Mouse (Mus musculus): Measurements from ENCODE around the gene Slc22a23. TPM values are rescaled to one million over a fixed set of nuclear protein-coding genes. Genes with fewer than 3 reads are reported as not detected.

Gene Slc22a23
- polyA plus RNA-seq, 1 experiment, result not detected

DNA sequence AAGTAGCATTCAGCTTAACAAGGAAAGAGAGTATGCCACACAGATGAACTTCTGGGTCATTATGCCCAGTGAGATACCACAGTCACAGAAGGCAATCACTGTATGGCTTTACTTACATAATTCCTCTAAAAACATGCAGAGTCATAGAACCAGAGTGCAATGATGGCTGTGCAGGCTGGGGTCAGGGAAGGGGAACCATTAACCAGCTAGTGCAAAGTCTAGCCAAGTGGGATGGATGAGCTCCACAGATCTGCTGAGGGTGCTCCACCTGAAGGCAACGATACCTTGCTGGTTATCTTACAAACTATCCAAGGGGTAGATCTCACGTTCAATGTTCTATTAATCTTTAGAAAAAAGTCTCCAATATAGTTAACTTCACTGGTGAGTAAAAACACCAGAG lies 88.3 kb downstream of the Slc22a23 start:
- 99% methylated on average over 2 of the region's 2 CpGs for WGBS

DNA sequence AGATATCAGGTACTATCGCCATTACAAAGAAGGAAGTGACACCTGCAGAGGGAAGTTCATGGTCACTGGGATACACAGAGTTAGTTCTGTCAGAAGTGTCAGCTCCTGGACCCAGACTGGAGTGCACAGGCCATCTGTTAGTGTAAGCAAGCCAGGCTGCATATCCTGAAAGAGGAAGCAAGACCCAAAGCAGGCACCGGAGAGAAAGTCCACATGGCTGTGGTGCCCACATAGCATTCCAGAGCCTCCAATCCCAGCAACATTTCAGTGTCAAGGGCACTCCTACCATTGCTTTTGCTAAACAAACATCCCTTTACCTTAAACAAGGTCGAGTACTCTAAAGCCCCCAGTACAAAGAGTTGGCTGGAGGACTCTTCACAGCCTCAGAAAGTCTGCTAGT lies 89.7 kb downstream of the Slc22a23 start:
- no peak for TF ChIP-seq CTCF (IDR thresholded peaks at IDR 0.05; ENCODE audit: insufficient read depth, low read depth, low read length)
- TF ChIP-seq POLR2A (IDR thresholded peaks at IDR 0.05; ENCODE audit: insufficient read depth, low read depth, low read length), result no peak

More for the DNA sequence above, 88.3 kb downstream of the Slc22a23 start:
- Histone ChIP-seq H3K4me3 (ENCODE audit: insufficient read depth, low read depth, low read length) (no peak overlapping the region), H3K27ac (ENCODE audit: insufficient read depth, low read depth, low read length) (no peak overlapping the region), H3K4me1 (ENCODE audit: control insufficient read depth, insufficient read depth, low read length) (peaks cover 5% of the 10 kb centered on the region; the same call in 1 of the 2 replicates)
- TF ChIP-seq CTCF (IDR thresholded peaks at IDR 0.05; ENCODE audit: insufficient read depth, low read depth, low read length) (no peak), POLR2A (IDR thresholded peaks at IDR 0.05; ENCODE audit: insufficient read depth, low read depth, low read length) (no peak)

DNA sequence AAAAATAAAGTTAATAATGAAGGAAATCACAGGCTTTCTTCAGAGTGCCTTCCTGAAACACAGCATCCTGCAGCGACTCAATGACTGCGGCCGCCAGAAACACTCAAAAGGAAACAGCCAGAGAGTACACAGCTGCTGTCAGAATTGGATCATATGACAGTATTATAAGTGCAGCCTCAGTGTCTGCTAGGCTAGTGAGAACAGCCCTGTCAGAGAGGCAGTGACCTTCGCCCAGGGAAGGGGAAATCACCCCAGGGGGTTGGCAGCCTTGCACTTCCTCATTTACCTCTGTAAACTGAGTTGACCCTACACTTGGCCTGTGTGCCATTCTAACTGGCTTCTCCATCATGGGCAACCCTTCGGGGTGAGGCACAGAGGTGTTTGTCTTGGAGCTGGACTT lies 90.3 kb downstream of the Slc22a23 start:
- Histone ChIP-seq H3K27ac (ENCODE audit: insufficient read depth, low read depth, low read length) (0 out of 2 replicates have a peak overlapping the region, but pooled peaks have one; percentile 22), H3K4me1 (ENCODE audit: control insufficient read depth, insufficient read depth, low read length) (peaks cover 5% of the 10 kb centered on the region; the same call in 1 of the 2 replicates), H3K4me3 (ENCODE audit: insufficient read depth, low read depth, low read length) (no peak overlapping the region)
- 68% methylated on average over 5 of the region's 5 CpGs for WGBS
- TF ChIP-seq CTCF (IDR thresholded peaks at IDR 0.05; ENCODE audit: insufficient read depth, low read depth, low read length) (no peak), POLR2A (IDR thresholded peaks at IDR 0.05; ENCODE audit: insufficient read depth, low read depth, low read length) (no peak)

More for the DNA sequence above, 89.7 kb downstream of the Slc22a23 start:
- WGBS, result 82% methylated on average over 3 of the region's 3 CpGs
- H3K4me3 ChIP-seq (ENCODE audit: insufficient read depth, low read depth, low read length), result no peak overlapping the region
- H3K27ac ChIP-seq (ENCODE audit: insufficient read depth, low read depth, low read length), result no peak overlapping the region
- peaks cover 5% of the 10 kb centered on the region; the same call in 1 of the 2 replicates for H3K4me1 ChIP-seq (ENCODE audit: control insufficient read depth, insufficient read depth, low read length)

DNA sequence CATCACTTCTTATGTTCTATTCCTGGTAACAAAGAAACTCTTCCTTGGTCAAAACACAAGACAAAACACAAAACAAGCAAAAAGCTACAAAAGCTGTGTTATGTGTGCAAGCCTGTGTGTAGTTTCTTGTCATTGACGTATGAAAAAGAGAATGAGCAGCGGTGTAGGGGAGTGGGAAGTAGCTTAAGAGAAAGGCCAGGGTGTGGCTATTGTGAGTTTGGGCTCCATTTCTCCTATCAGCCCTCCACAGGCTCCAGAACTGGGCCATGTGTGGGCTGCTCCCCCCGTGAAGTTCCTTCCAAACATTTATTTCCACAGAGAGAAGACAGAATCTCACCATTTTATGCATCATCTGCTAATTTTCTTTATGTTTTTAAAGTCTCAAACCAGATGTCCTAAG lies 91.2 kb downstream of the Slc22a23 start:
- no peak overlapping the region for H3K4me3 ChIP-seq (ENCODE audit: insufficient read depth, low read depth, low read length)
- H3K4me1 ChIP-seq (ENCODE audit: control insufficient read depth, insufficient read depth, low read length), result peaks cover 10% of the 10 kb centered on the region
- H3K27ac ChIP-seq (ENCODE audit: insufficient read depth, low read depth, low read length), result no peak overlapping the region
- TF ChIP-seq POLR2A (IDR thresholded peaks at IDR 0.05; ENCODE audit: insufficient read depth, low read depth, low read length), result no peak
- TF ChIP-seq CTCF (IDR thresholded peaks at IDR 0.05; ENCODE audit: insufficient read depth, low read depth, low read length), result no peak
- 95% methylated on average over 3 of the region's 3 CpGs for WGBS

DNA sequence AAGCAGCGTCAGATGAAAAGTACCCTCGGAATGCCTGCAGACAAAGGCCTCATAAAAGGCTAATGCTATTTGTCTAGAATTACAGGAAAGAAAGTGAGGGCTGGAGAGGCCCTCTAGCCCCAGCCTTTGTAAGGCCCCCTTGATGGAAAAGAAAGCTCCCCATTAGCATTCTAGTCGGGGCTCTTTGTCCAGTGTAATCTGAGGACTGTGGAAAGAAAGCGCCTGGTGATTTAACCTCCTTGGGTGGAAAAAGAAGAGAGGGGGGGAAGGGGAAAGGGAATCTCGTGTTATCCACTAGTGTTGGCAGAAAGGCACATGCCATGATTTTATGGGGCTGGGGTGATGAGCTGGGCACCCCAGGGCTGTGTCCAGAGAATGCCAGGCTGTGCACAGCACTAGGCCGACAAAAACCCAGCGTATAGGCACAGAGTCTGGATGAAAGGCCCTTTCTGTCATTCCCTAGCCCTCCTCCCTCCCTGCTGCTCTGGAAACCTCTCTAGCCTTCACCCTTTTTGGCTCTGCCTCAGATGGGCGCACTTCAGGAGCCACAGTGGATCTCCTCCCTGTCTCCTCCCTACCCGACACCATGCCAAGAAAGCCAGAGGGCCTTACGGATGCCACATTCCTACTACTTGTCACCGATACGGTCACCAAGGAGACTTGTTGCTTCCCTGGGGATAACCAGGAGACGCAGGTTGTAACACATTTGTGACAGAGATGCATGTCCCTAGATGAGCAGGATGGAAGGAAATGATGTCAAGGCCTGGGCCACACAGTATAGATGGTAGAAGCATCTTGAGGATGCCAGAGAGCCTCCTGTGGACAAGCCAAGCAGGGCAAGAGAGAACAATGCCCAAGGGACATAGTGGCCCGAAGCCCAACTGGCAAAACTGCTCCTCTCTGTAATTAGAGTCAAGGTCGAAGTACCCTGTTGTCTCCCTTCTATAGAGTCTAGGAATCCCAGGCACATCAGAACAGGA lies 95.8 kb downstream of the Slc22a23 start:
- TF ChIP-seq POLR2A (IDR thresholded peaks at IDR 0.05; ENCODE audit: insufficient read depth, low read depth, low read length) (no peak), CTCF (IDR thresholded peaks at IDR 0.05; ENCODE audit: insufficient read depth, low read depth, low read length) (no peak)
- 62% methylated on average over 15 of the region's 15 CpGs for WGBS
- H3K4me3 ChIP-seq (ENCODE audit: insufficient read depth, low read depth, low read length), result no peak overlapping the region
- H3K27ac ChIP-seq (ENCODE audit: insufficient read depth, low read depth, low read length), result no peak overlapping the region; the same call in 1 of the 2 replicates
- peaks cover 9% of the 10 kb centered on the region for H3K4me1 ChIP-seq (ENCODE audit: control insufficient read depth, insufficient read depth, low read length)

DNA sequence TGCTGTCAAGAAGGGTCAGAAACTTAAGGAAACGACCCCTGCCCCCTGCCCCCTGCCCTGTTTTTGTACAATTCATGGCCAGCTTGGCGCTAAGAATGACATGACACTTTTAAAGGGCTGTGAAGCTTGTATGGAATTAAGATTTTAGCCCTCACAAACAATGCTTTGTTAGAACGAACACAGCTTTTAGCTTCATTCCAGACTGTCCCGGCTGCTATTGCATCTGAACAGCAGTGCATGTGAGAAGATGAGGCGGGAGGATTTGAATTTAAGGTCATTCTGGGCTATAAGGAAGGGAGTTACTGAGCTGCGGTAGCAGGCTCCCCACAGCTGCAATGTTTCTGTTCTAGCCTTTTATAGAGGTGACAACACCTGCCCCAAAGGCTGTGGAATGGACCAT lies 96.9 kb downstream of the Slc22a23 start:
- Histone ChIP-seq H3K4me3 (ENCODE audit: insufficient read depth, low read depth, low read length) (no peak overlapping the region), H3K27ac (ENCODE audit: insufficient read depth, low read depth, low read length) (no peak overlapping the region), H3K4me1 (ENCODE audit: control insufficient read depth, insufficient read depth, low read length) (peaks cover 9% of the 10 kb centered on the region)
- no peak for TF ChIP-seq CTCF (IDR thresholded peaks at IDR 0.05; ENCODE audit: insufficient read depth, low read depth, low read length)
- TF ChIP-seq POLR2A (IDR thresholded peaks at IDR 0.05; ENCODE audit: insufficient read depth, low read depth, low read length), result no peak
- 49% methylated on average over 6 of the region's 6 CpGs for WGBS

DNA sequence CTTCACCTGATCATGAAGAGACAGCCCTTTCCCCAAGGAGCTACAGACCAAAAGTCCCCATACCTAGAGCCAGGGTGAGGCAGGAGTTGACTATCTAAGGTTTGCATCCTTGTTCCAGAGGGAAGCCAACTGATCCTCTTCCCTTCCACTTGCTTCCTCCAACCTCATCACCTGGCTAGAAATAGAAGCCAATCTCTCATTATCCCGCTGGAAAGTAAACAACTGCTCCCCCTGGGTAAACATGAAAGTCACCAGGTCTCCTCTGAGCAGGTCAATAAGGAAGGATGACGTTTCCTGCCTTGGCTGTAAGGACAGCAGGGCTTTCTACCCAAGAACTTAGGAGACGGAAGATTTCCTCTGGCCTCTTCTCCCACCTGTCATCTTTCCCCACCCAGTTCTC lies 98.2 kb downstream of the Slc22a23 start:
- Histone ChIP-seq H3K4me3 (ENCODE audit: insufficient read depth, low read depth, low read length) (no peak overlapping the region), H3K27ac (ENCODE audit: insufficient read depth, low read depth, low read length) (no peak overlapping the region), H3K4me1 (ENCODE audit: control insufficient read depth, insufficient read depth, low read length) (peaks cover 9% of the 10 kb centered on the region)
- TF ChIP-seq POLR2A (IDR thresholded peaks at IDR 0.05; ENCODE audit: insufficient read depth, low read depth, low read length) (no peak), CTCF (IDR thresholded peaks at IDR 0.05; ENCODE audit: insufficient read depth, low read depth, low read length) (no peak)
- WGBS, result 85% methylated on average over 3 of the region's 3 CpGs

DNA sequence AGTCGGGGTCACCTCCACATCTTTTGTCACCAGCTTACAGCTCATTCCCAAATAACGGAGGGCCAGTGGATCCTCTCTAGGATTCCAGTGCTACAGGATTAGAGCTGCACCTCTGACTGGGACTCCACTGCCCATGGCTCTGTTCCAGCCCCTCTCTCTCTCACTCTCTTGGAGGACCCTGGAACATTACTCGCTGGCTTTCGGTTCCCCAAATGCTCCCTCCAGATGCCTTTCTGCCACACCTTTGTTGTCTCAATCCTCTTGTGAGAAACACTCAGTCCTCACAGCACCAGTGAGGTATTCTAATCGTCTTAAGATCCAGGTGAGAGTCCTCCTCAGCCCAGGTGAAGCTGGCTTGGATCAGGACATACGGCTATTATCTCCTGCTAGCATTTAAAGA lies 99.8 kb downstream of the Slc22a23 start:
- H3K4me3 ChIP-seq (ENCODE audit: insufficient read depth, low read depth, low read length), result no peak overlapping the region
- H3K27ac ChIP-seq (ENCODE audit: insufficient read depth, low read depth, low read length), result no peak overlapping the region
- WGBS, result 68% methylated on average over 6 of the region's 6 CpGs
- peaks cover 9% of the 10 kb centered on the region for H3K4me1 ChIP-seq (ENCODE audit: control insufficient read depth, insufficient read depth, low read length)
- TF ChIP-seq POLR2A (IDR thresholded peaks at IDR 0.05; ENCODE audit: insufficient read depth, low read depth, low read length) (no peak), CTCF (IDR thresholded peaks at IDR 0.05; ENCODE audit: insufficient read depth, low read depth, low read length) (no peak)

DNA sequence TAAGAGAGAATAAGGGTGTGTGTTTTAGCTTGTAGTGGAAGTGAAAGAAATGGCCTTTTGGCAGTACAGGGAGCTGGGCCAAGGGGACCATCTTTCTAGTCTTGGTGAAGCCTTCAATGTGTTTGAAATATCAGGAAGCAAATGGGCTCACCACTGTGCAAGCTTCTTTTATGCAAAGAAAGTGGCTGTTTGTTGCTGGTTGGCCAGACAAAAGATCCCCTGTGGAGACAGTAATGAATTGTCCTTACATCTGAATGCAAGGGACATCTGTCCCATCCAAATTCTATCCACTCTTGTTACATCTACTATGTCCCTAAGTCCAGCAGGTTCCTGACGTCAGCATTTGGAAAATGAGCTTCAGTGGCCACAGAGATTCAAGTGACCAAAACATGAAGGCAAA lies 100.8 kb downstream of the Slc22a23 start:
- H3K4me1 ChIP-seq (ENCODE audit: control insufficient read depth, insufficient read depth, low read length), result peaks cover 7% of the 10 kb centered on the region
- no peak overlapping the region for H3K4me3 ChIP-seq (ENCODE audit: insufficient read depth, low read depth, low read length)
- WGBS, result 57% methylated on average over 1 of the region's 1 CpGs
- no peak overlapping the region for H3K27ac ChIP-seq (ENCODE audit: insufficient read depth, low read depth, low read length)
- TF ChIP-seq POLR2A (IDR thresholded peaks at IDR 0.05; ENCODE audit: insufficient read depth, low read depth, low read length) (no peak), CTCF (IDR thresholded peaks at IDR 0.05; ENCODE audit: insufficient read depth, low read depth, low read length) (no peak)
